Mouse (Mus musculus): ENCODE measurements at regions not wholly inside any gene's neighbourhood (a gene's known extent, or its start where the extent isn't known, plus 50 kb on each side); places are given as distances from the start of the nearest gene placed in this dataset.

DNA sequence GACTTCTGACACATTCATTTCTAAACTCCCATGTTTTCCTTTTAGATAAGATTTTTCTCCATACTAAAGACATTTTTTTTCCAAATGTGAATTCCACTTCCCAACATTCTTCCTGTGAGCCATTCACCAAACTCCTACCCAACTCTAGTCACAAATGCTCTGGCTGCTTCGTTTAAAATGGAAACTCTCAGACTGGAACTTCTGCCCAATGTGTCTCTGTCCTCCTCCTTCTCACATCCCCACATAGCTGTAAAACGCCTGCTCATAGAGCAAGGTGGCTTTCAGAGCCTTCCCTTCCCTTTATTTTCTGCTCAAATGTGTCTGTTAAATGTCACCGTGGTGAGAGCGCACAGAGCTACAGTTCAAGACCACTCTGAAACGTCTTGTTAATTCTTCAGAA lies 50.1 kb upstream of the Mgmt start:
- Histone ChIP-seq H3K9me3 (ENCODE audit: control insufficient read depth, low read length) (no peaks in the 10 kb centered on the region), H3K36me3 (replicated peaks; ENCODE audit: control insufficient read depth, insufficient read depth) (no peaks in the 10 kb centered on the region), H3K4me3 (replicated peaks; ENCODE audit: low read length) (no peak overlapping the region), H3K27me3 (ENCODE audit: control insufficient read depth, insufficient read depth, low read length) (no peaks in the 10 kb centered on the region), H3K9ac (no peak overlapping the region), H3K4me1 (replicated peaks; ENCODE audit: control insufficient read depth, insufficient read depth, low read length) (peaks cover 25% of the 10 kb centered on the region), H3K4me2 (replicated peaks) (no peak overlapping the region), H3K27ac (peak overlapping the region; percentile 47)
- ATAC-seq (ENCODE audit: low FRiP score) (no peak), DNase-seq (ENCODE audit: low spot score) (no peak)
- WGBS: 34% methylated on average over 5 of the region's 5 CpGs
